Mouse (Mus musculus): ENCODE data around the gene Psmc3.

DNA sequence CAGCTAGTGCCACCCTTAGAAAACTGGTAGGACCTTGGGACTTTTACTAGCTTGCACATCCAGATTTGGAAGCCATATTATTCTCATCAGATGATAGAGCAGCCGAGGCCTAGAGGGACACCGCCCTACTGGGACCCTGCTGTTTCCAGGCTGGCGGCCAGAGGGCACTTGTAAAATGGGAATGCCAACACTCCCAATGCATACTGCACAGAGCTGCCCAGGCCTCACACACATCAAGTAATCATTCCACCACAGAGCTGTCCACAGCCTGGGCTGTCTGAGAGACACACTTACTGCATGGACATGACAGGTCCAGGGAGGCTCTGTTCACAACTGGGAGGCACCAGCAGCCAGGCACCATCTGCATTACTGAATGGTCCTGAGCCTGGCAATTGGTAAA is 12.6 kb downstream of the Psmc3 start:
- TF ChIP-seq POLR2A (IDR thresholded peaks at IDR 0.05; ENCODE audit: control insufficient read depth, low read depth, low read length), result no peak
- TF ChIP-seq CTCF (IDR thresholded peaks at IDR 0.05; ENCODE audit: control insufficient read depth, insufficient read depth, insufficient replicate concordance, low read depth, low read length), result no peak

Data from testis, adult 2 months (tissue).